Mouse (Mus musculus) midbrain, embryonic 15.5 days (tissue): ENCODE data around the gene Smpd4. TPM values are rescaled to one million over a fixed set of nuclear protein-coding genes. Genes with fewer than 3 reads are reported as not detected.

Experiments used
- ATAC-seq: fragments of 200-750 bp; cut with Nextera tagmentation; replicated peaks from 2 replicates; pipeline ENCODE4 v1.8.0; 2017; ENCODE audit warnings: moderate TSS enrichment
- H3K27ac ChIP-seq: fragments of 300-500 bp; sonication (generic); 2 replicates; pipeline ENCODE4 v1.5.1; 2015; ENCODE audit warnings: mild to moderate bottlenecking, inconsistent platforms
- H3K27me3 ChIP-seq: fragments of 300-500 bp; sonication (generic); replicated peaks from 2 replicates; pipeline ENCODE4 v1.6.1; 2015; ENCODE audit warnings: inconsistent platforms
- H3K36me3 ChIP-seq: fragments of 300-500 bp; sonication (generic); replicated peaks from 2 replicates; pipeline ENCODE4 v1.6.1; 2015; ENCODE audit warnings: inconsistent platforms
- H3K4me1 ChIP-seq: fragments of 300-500 bp; sonication (generic); 2 replicates; pipeline ENCODE4 v1.6.1; 2015; ENCODE audit warnings: inconsistent platforms
- H3K4me2 ChIP-seq: fragments of 300-500 bp; sonication (generic); 2 replicates; pipeline ENCODE4 v1.6.1; 2015; ENCODE audit warnings: inconsistent platforms, mild to moderate bottlenecking, moderate library complexity
- H3K4me3 ChIP-seq: fragments of 300-500 bp; sonication (generic); 2 replicates; pipeline ENCODE4 v1.5.1; 2015; ENCODE audit warnings: mild to moderate bottlenecking, inconsistent platforms
- H3K9ac ChIP-seq: fragments of 300-500 bp; sonication (generic); 2 replicates; pipeline ENCODE4 v1.6.1; 2015; ENCODE audit warnings: mild to moderate bottlenecking, inconsistent platforms
- H3K9me3 ChIP-seq: fragments of 300-500 bp; sonication (generic); 2 replicates; pipeline ENCODE4 v1.6.1; 2016; ENCODE audit warnings: inconsistent platforms
- WGBS: fragments of 180-500 bp; shearing (Covaris S2); methylation state at CpG from one replicate; pipeline ENCODE4 v1.1.7; 2015; ENCODE audit warnings: mixed read lengths; 5-methylcytosine and 5-hydroxymethylcytosine counted together
- polyA plus RNA-seq: library from polyadenylated mRNA; unstranded; fragments of >200 nt; fragmentation: Nextera tagmentation; extraction: Ambion mirVana; gene quantifications from 2 replicates; pipeline ENCODE4 v1.2.1, GENCODE M21; 2015

The Smpd4 gene
- polyA plus RNA-seq, 1 experiment from 2014 or later = 34.7 TPM

DNA sequence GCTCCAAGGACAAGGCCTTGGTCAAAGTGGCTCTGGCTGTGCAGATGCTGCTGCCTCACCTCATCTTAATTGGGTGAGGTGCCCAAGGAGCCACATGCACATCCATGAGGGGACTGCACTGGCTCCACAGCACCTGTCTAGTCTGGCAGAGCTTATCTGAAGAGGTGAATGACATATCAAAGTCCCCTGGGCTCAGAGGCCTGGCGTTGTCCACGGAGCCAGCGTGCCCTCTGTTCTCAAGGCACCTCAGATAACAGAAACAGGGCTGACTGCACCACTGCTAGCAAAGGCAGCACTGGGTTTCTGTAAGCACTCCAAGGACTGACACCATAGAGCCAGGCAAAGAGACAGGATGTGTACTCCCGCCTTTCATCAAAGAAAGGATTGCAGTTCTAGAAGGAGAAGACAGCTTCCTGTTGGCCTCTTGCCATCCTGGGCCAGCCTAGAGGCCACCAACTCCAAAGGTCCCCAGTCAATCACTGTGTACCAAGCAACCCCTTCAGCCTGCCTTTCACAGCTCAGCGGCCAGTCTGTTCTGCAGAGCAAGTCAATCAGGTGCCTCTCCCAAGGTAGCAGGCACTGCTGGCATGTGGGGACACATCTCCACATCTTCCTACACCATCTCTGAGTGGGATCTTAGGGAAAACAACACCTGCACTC lies 37.2 kb downstream of the Smpd4 start:
- Histone ChIP-seq H3K4me1 (no peaks in the 10 kb centered on the region), H3K27ac (no peak overlapping the region), H3K4me2 (no peak overlapping the region), H3K4me3 (no peak overlapping the region), H3K27me3 (no peaks in the 10 kb centered on the region), H3K9ac (no peak overlapping the region), H3K36me3 (peaks cover 32% of the 10 kb centered on the region; the same call in 1 of the 2 replicates), H3K9me3 (no peaks in the 10 kb centered on the region)
- WGBS = 96% methylated on average over 5 of the region's 5 CpGs
- ATAC-seq = no peak

DNA sequence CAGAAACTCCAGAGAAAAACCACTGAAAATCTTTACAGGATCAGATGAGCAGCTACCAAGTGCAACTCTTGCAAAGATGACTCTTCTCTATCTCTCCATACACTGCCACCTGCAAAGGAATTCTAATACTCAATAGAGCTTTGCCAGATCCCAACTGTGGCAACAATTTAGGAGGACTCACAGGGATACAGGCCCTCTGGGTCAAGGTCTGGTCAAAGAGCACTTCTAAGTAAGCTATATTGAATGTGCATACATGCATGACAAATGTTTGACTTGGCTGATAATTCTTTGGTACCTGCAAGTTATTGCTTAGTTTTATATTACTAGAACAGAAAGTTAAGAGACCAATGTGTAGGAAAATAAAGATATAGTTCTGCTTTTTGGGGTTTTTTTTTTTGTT lies 46.4 kb downstream of the Smpd4 start:
- Histone ChIP-seq H3K4me1 (no peaks in the 10 kb centered on the region), H3K27ac (no peak overlapping the region), H3K9me3 (no peaks in the 10 kb centered on the region), H3K9ac (no peak overlapping the region), H3K36me3 (peaks cover 30% of the 10 kb centered on the region), H3K4me2 (no peak overlapping the region), H3K27me3 (no peaks in the 10 kb centered on the region), H3K4me3 (no peak overlapping the region)
- ATAC-seq = no peak

DNA sequence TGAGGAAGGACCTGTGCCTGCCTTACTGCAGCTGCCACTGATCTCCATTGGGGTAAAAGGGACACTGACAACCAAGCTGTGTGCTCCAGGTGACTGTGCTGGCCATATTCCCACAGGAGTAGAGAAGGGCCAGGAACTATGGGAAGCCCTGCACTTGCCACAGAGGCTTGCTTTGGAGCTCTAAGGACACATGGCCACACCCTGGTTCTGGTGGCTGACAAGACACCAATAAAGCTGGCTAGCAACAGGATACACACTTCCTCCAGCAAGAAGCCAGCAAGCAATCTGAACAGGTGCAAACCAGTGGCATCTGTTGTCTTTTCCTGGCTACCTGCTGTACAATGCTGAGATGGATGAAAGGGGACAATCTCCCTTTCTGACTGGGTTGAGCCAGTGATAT lies 50.7 kb downstream of the Smpd4 start:
- Histone ChIP-seq H3K4me2 (no peak overlapping the region), H3K4me3 (no peak overlapping the region), H3K4me1 (no peaks in the 10 kb centered on the region), H3K9ac (no peak overlapping the region), H3K27ac (no peak overlapping the region), H3K9me3 (no peaks in the 10 kb centered on the region), H3K27me3 (no peaks in the 10 kb centered on the region), H3K36me3 (peaks cover 44% of the 10 kb centered on the region)
- ATAC-seq = no peak

Other genes with a start within 250 kb of the Smpd4 start
- gene Snap29, start 213.4 kb upstream of the Smpd4 start, polyA plus RNA-seq = 24.5 and 25.1 TPM in 2 replicates
- 68.4 and 77.8 TPM in 2 replicates for gene Pi4ka, start 213.0 kb upstream of the Smpd4 start, polyA plus RNA-seq
- gene Crkl, start 167.4 kb upstream of the Smpd4 start, polyA plus RNA-seq = 83.2 and 89.6 TPM in 2 replicates
- gene Aifm3, start 129.7 kb upstream of the Smpd4 start, polyA plus RNA-seq = 16.8 and 17.9 TPM in 2 replicates
- gene Lztr1, start 110.7 kb upstream of the Smpd4 start, polyA plus RNA-seq = 146 and 164 TPM in 2 replicates
- gene Thap7, start 88.2 kb upstream of the Smpd4 start, polyA plus RNA-seq = 60.4 and 65.3 TPM in 2 replicates
- gene Lrrc74b, start 58.1 kb upstream of the Smpd4 start, polyA plus RNA-seq = 1.3 TPM in 2 replicates
- gene P2rx6, start 57.5 kb upstream of the Smpd4 start, polyA plus RNA-seq = 2.3 and 3.1 TPM in 2 replicates
- 38.7 and 42.7 TPM in 2 replicates for gene Slc7a4, start 36.1 kb upstream of the Smpd4 start, polyA plus RNA-seq
- gene Ccdc74a, start 27.1 kb downstream of the Smpd4 start, polyA plus RNA-seq = 11.2 and 11.5 TPM in 2 replicates
- 53.2 and 59.4 TPM in 2 replicates for gene Med15, start 113.5 kb downstream of the Smpd4 start, polyA plus RNA-seq
- 93.2 and 93.4 TPM in 2 replicates for gene Klhl22, start 140.3 kb downstream of the Smpd4 start, polyA plus RNA-seq
- gene Scarf2, start 177.9 kb downstream of the Smpd4 start, polyA plus RNA-seq = 1.7 and 2.6 TPM in 2 replicates
- 3.5 and 4.9 TPM in 2 replicates for gene B830017H08Rik, start 213.8 kb downstream of the Smpd4 start, polyA plus RNA-seq
- gene Car15, start 219.0 kb downstream of the Smpd4 start, polyA plus RNA-seq = 3.9 and 5.2 TPM in 2 replicates